Mouse (Mus musculus): ENCODE results near the gene Bag6.
"Not testable (repeated sequence)": the region's sequence is repeated elsewhere in the genome, so short reads cannot be mapped to it uniquely, and the experiment has no call there.

Bag6 gene

DNA sequence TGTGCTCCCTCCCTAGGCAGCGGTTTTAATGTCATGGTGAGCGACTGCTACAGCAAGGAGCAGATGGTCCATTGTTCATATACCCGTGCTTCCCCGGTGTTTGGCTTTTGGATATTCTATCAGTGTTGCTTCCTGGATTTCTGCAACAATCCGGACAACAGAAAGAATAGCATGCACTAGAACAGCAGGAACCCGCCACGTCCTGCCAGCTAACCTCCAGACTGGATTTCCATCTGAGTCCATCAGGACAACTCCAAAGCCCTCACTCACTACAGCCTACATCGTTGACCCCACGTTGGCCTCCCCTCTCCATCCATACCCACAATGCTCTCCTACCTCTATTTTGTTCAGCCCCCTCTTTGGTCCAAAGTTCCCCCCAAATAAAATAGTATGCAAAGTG is 23.2 kb upstream of the Bag6 start:
- DNase-seq (ENCODE audit: low read depth in 2 of 2, low spot score in 2 of 2), result no peak

- DNase-seq (ENCODE audit: low read depth in 2 of 2, low spot score in 2 of 2), result peak; percentile 43 to 59
Measured at GRCm38 (mm10) chr17:35115046-35116019, 19.6 kb upstream of the Bag6 start, which contains the start of gene Ly6g5b. Gene Ly6g5b (minus strand): TSS chr17:35115428.

GRCm38 (mm10) chr17:35120745-35121142 is 14.2 kb upstream of the Bag6 start:
- no peak for DNase-seq (ENCODE audit: low read depth in 2 of 2, low spot score in 2 of 2)

- peak; percentile 94 to 96 for DNase-seq (ENCODE audit: low read depth in 2 of 2, low spot score in 2 of 2)
Measured at GRCm38 (mm10) chr17:35121143-35121799, 13.7 kb upstream of the Bag6 start, which contains the start of gene Gpank1. Gene Gpank1 (plus strand): TSS chr17:35121455.

- peak; percentile 35 to 52 for DNase-seq (ENCODE audit: low read depth in 2 of 2, low spot score in 2 of 2)
Measured at GRCm38 (mm10) chr17:35121871-35122303, 13.1 kb upstream of the Bag6 start, which contains the start of gene Csnk2b. Gene Csnk2b (minus strand): TSS chr17:35122053.

DNA sequence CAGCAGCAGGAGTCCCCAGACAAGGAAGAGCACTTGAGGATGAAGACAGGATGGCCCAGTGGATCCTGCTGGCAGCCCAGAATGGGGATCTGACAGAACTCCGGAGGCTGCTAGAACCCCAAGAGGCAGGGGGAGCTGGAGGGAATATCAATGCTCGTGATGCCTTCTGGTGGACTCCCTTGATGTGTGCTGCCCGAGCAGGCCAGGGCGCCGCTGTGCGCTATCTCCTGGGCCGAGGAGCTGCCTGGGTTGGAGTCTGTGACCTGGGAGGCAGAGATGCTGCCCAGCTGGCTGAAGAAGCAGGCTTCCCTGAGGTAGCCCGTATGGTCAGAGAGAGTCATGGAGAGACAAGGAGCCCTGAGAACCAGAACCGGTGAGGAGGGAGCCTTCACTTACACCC is 11.7 kb upstream of the Bag6 start:
- DNase-seq (ENCODE audit: low read depth in 2 of 2, low spot score in 2 of 2), result not testable (repeated sequence)

- not testable (repeated sequence) for DNase-seq (ENCODE audit: low read depth in 2 of 2, low spot score in 2 of 2)
Measured at GRCm38 (mm10) chr17:35124261-35124896, 10.6 kb upstream of the Bag6 start.

DNA sequence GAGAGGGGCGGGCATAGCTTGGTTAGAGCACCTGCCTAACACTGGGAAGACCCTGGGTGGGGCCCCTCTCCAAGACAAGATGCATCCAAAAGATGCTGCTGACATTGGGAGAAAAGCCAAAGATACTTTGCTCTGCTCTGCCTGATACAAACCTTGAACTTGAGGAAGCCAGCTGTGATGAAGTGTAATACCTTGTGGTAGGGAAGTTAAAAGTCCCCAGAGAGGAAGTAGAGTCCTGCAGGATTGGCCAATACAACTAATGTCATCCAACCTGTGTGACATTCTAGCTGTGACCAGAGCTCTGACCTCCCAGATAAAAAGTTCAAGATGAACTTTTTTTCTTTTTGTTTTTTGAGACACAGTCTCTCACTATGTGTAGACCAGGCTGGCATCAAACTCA is 9.9 kb upstream of the Bag6 start:
- no peak for DNase-seq (ENCODE audit: low read depth in 2 of 2, low spot score in 2 of 2)

- DNase-seq (ENCODE audit: low read depth in 2 of 2, low spot score in 2 of 2), result no peak
Measured at GRCm38 (mm10) chr17:35125578-35125977, 9.4 kb upstream of the Bag6 start.

DNA sequence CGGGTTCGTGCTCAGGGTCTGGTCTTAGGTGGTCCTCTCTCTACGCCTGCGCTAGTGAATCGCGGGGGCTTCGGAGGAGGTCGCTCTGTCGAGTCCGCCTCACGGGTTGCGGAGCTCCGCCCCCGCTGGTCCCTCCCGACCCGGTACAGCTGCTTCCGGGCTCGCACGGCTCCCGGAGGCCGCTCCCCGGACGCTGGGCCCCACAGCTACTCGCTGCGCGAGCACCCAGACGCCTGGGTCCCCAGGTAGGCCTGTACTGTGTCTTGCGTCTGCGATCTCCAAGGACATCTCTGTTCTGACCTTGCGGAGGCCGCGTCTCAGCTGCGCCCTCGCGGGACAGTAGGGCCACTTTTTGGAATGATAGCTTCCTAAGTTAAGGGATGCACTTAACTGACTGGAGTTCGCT is 8.8 kb upstream of the Bag6 start, which contains the start of gene D17H6S53E:
Gene D17H6S53E, plus strand, starts transcription at position 168 of the 406 bp plus-strand sequence.
- DNase-seq (ENCODE audit: low read depth in 2 of 2, low spot score in 2 of 2), result peak; percentile 63 to 66

DNA sequence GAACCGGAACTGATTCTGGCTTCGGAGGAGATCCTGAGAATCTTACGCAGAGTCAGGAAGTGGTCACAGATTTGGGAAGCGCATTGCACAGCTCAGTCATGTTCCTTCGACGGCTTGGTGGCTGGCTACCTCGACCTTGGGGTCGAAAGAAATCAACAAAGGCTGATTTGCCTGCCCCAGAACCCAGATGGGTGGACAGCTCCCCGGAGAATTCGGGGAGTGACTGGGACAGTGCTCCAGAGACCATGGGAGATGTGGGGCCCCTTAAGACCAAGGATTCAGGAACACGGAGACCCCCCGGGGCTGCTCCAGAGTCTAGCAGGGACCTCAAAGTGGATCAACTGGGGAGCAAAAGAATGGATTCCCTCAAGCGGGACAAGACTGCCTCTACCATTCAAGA is 8.0 kb upstream of the Bag6 start:
- DNase-seq (ENCODE audit: low read depth in 2 of 2, low spot score in 2 of 2), result no peak

- no peak for DNase-seq (ENCODE audit: low read depth in 2 of 2, low spot score in 2 of 2)
Measured at GRCm38 (mm10) chr17:35128996-35129395, 6.0 kb upstream of the Bag6 start.

DNA sequence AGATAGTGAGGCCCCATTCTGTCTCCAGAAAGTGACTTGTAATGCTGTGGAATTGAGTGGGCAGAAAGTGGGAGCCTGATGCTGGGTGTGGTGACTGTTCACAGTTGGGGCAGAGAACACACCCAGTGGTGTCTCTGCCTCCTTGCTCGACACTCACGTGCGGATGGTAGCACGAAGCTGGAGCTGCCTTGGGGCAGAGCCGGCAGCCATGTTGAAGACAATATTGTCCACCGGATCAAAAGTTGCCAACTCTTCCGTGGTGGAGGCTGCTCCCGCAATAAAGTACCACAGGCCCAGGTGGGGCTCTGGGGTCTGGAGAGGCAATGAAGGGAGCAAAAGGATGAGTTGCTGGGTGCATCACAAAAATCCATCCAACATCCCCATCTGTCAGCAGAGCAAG is 3.9 kb upstream of the Bag6 start:
- DNase-seq (ENCODE audit: low read depth in 2 of 2, low spot score in 2 of 2), result no peak

DNA sequence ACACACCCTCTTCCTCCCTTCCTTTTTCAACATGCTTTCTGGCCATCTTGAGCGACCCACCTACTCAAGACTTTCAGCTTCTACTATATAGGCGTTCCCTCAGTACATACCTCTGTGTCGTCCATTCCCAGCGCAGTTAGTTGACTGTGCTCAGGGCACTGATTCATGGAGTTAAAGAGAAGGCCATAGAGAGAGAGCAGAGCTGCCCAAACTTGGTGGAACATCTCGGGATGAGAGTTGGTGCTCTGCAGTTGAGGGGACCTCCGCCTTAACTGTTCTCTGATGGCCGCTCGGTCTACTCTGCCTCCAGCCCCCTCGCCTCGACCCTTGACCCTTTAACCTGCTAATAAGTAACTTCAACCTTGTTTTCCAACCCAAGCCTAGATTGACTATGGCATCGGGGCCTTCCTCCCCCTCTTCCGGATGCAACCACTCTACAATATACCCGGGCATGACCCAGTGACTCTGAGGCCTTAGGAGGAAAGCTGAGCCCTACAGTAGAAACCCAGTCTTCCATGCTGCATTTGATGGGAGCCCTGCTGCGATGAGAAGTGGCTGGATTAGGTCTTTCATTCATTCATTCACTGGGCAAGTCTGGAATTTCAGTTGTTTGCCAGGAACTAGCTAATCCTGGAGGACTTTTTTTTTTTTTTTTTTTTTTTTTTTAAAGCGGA is 3.3 kb upstream of the Bag6 start, which contains the start of gene Apom:
Gene Apom, minus strand, starts transcription at position 551 of the 674 bp plus-strand sequence.
- DNase-seq (ENCODE audit: low read depth in 2 of 2, low spot score in 2 of 2), result no peak

DNA sequence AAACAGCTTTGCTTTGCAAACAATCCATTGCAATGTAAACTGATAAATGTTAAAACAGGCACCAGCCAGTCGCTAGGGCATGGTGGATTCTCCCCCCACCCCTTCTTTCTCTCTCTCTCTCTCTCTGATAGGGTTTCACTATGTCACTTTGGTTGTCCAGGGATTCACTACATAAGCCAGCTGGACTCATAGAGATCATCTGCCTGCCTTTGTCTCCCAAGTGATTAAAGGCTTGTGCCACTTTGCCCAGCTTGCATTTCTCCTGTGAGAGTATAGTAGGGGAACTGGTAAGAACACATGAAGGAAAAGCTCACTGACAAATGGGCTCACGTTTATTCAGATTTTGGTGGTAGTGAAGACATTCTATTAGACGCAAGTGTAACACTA is 2.8 kb upstream of the Bag6 start:
- DNase-seq (ENCODE audit: low read depth in 2 of 2, low spot score in 2 of 2), result no peak

- no peak for DNase-seq (ENCODE audit: low read depth in 2 of 2, low spot score in 2 of 2)
Measured at GRCm38 (mm10) chr17:35133517-35133916, 1.5 kb upstream of the Bag6 start.

GRCm38 (mm10) chr17:35135591-35136320 is 778 bp downstream of the Bag6 start:
- peak in 1 of 2 experiments; percentile 21 for DNase-seq (ENCODE audit: low read depth in 2 of 2, low spot score in 2 of 2)

DNA sequence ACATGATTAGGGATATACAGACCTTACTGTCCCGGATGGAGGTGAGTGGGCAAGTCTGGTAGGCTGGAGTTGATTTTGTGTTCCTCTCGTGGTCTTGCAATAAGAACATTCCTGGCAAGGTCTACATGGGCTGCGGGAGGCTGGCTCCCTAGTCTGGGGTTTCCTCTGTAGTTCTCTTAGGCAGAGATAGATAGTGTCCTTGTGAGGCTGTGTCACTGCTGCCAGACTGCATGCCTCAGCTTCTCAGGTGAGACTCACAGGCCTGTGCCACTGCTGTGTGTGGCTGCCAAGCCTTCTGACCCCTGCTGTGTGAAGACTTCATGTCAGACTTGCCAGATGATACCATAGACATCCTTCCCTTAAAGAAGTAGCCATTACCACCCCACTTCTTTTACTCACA is 4.3 kb downstream of the Bag6 start:
- DNase-seq (ENCODE audit: low read depth in 2 of 2, low spot score in 2 of 2), result no peak

DNA sequence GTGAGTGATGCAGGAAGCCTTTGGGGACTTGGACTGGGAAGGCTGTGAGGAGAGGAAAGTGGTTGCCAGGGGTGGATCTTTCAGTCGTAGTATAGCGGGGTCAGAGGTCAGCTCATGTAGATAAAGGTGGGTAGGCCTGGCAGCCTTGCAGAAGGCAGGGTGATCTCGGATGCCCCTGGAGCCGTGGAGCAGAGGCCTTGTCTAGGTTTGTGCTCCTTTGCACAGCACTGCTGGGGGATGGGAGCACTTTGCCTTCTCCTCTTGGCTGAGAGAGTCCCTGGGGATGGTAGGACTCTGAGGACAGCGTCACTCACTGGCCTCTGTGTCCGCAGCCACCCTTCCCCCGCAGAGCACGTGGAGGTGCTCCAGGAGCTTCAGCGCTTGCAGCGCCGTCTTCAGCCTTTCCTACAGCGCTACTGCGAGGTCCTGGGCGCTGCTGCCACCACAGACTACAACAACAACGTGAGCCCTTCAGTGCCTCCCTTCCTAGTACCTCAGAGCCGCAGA is 5.6 kb downstream of the Bag6 start:
- DNase-seq (ENCODE audit: low read depth in 2 of 2, low spot score in 2 of 2), result no peak

DNA sequence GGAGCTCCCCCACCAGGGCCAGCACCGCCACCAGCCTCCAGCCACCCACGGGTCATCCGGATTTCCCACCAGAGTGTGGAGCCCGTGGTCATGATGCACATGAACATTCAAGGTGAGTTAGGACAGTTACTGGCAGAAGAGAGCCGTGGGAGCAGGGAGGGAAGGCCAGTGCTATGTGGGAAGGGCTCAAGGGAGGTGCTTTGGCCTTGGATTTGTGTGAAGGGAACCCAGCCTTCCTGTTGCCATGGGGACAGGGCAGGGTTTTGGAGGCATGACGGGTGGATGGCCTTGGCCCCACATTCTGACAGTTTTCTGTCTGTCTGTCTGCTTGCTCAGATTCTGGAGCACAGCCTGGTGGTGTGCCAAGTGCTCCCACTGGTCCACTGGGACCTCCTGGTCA is 7.0 kb downstream of the Bag6 start:
- DNase-seq (ENCODE audit: low read depth in 2 of 2, low spot score in 2 of 2), result no peak
